Mouse (Mus musculus): ENCODE measurements around the gene Rgn. TPM values are rescaled to one million over a fixed set of nuclear protein-coding genes. Genes with fewer than 3 reads are reported as not detected.

Gene Rgn
- total RNA-seq, 1 experiment: not detected

- in situ Hi-C loops (cut with MboI; ENCODE audit: low sequenced_read_pairs in 2 of 2, unreplicated experiment in 2 of 2): no loop called here
- no peak overlapping the region for H3K9ac ChIP-seq (ENCODE audit: insufficient read depth, low read depth, low read length, poor library complexity, severe bottlenecking)
- H3K36me3 ChIP-seq (ENCODE audit: control insufficient read depth, insufficient read depth, low read length, poor library complexity, severe bottlenecking): no peaks in the 10 kb centered on the region
- no peaks in the 10 kb centered on the region for H3K4me1 ChIP-seq (ENCODE audit: control insufficient read depth in 2 of 2, insufficient read depth in 2 of 2, low read length in 2 of 2, poor library complexity in 1 of 2)
- DNase-seq (ENCODE audit: low read depth, low spot score): no peak
- no peak overlapping the region for H3K27ac ChIP-seq (ENCODE audit: insufficient read depth, low read depth, low read length, poor library complexity, severe bottlenecking)
- no peak overlapping the region for H3K4me3 ChIP-seq (ENCODE audit: insufficient read depth in 1 of 2, low read depth in 1 of 2, low read length in 2 of 2, poor library complexity in 1 of 2, severe bottlenecking in 1 of 2)
- TF ChIP-seq CHD2 (IDR thresholded peaks at IDR 0.05; ENCODE audit: low read depth, low read length) (no peak), ZC3H11A (IDR thresholded peaks at IDR 0.05; ENCODE audit: borderline replicate concordance, low read depth, low read length) (no peak), HCFC1 (IDR thresholded peaks at IDR 0.05; ENCODE audit: borderline replicate concordance, insufficient read depth, low read length) (no peak), MAFK (IDR thresholded peaks at IDR 0.05; ENCODE audit: insufficient read depth, low read depth, low read length) (no peak), ZNF384 (IDR thresholded peaks at IDR 0.05; ENCODE audit: low read depth, low read length) (no peak)
- no peaks in the 10 kb centered on the region for H3K9me3 ChIP-seq (ENCODE audit: control insufficient read depth, insufficient read depth, low read depth, low read length)
Measured at GRCm38 (mm10) chrX:20552199-20552598, 2.6 kb downstream of the Rgn start.

DNA sequence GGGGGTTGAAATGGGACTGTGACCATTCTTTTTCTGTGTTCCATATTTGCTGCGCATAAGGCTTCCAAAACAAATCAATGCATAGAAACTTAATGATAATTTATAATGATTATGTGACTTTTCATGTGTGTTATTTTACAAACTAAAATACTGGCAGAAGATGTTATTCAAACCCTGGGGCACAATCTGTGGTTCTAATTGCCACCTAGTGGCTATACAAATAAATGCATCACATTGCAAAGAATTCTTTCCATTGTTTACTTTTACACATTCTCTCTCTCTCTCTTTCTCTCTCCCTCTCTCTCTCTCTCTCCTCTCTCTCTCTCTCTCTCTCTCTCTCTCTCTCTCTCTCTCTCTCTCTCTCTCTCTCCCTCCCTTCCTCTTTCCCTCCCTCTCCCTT, 12.3 kb downstream of the Rgn start:
- no peak overlapping the region for H3K27ac ChIP-seq (ENCODE audit: insufficient read depth, low read depth, low read length, poor library complexity, severe bottlenecking)
- H3K4me3 ChIP-seq (ENCODE audit: insufficient read depth in 1 of 2, low read depth in 1 of 2, low read length in 2 of 2, poor library complexity in 1 of 2, severe bottlenecking in 1 of 2): no peak overlapping the region
- TF ChIP-seq ZC3H11A (IDR thresholded peaks at IDR 0.05; ENCODE audit: borderline replicate concordance, low read depth, low read length): no peak
- TF ChIP-seq CHD2 (IDR thresholded peaks at IDR 0.05; ENCODE audit: low read depth, low read length): no peak
- no peak for TF ChIP-seq MAFK (IDR thresholded peaks at IDR 0.05; ENCODE audit: insufficient read depth, low read depth, low read length)
- TF ChIP-seq ZNF384 (IDR thresholded peaks at IDR 0.05; ENCODE audit: low read depth, low read length): no peak
- TF ChIP-seq HCFC1 (IDR thresholded peaks at IDR 0.05; ENCODE audit: borderline replicate concordance, insufficient read depth, low read length): no peak
- no peak for DNase-seq (ENCODE audit: low read depth, low spot score)
- no peaks in the 10 kb centered on the region for H3K9me3 ChIP-seq (ENCODE audit: control insufficient read depth, insufficient read depth, low read depth, low read length)
- no peaks in the 10 kb centered on the region for H3K36me3 ChIP-seq (ENCODE audit: control insufficient read depth, insufficient read depth, low read length, poor library complexity, severe bottlenecking)
- H3K4me1 ChIP-seq (ENCODE audit: control insufficient read depth in 2 of 2, insufficient read depth in 2 of 2, low read length in 2 of 2, poor library complexity in 1 of 2): no peaks in the 10 kb centered on the region
- no peak overlapping the region for H3K9ac ChIP-seq (ENCODE audit: insufficient read depth, low read depth, low read length, poor library complexity, severe bottlenecking)
- in situ Hi-C loops (cut with MboI; ENCODE audit: low sequenced_read_pairs in 2 of 2, unreplicated experiment in 2 of 2): no loop called here

DNA sequence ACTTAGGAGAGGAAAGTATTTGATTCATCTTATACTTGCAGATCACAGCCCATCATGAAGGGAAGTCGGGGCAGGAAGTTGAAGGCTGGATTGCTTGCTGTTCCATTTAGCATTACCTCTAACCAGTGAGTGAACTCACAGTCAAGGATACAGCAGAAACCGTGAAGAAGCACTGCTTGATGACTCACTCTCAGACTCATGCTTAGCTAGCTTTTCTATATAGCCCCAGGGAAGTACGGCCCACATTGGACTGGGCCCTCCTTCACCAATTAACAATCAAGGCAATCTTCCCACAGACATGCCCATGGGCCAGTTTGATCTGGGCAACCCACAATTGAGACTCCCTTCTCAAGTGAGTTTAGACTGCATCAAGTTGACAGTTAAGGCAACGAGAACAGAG, 14.4 kb downstream of the Rgn start:
- Histone ChIP-seq H3K27ac (ENCODE audit: insufficient read depth, low read depth, low read length, poor library complexity, severe bottlenecking) (no peak overlapping the region), H3K36me3 (ENCODE audit: control insufficient read depth, insufficient read depth, low read length, poor library complexity, severe bottlenecking) (no peaks in the 10 kb centered on the region), H3K9ac (ENCODE audit: insufficient read depth, low read depth, low read length, poor library complexity, severe bottlenecking) (no peak overlapping the region), H3K4me3 (ENCODE audit: insufficient read depth in 1 of 2, low read depth in 1 of 2, low read length in 2 of 2, poor library complexity in 1 of 2, severe bottlenecking in 1 of 2) (no peak overlapping the region), H3K9me3 (ENCODE audit: control insufficient read depth, insufficient read depth, low read depth, low read length) (no peaks in the 10 kb centered on the region), H3K4me1 (ENCODE audit: control insufficient read depth in 2 of 2, insufficient read depth in 2 of 2, low read length in 2 of 2, poor library complexity in 1 of 2) (no peaks in the 10 kb centered on the region)
- in situ Hi-C loops (cut with MboI; ENCODE audit: low sequenced_read_pairs in 2 of 2, unreplicated experiment in 2 of 2): no loop called here
- TF ChIP-seq MAFK (IDR thresholded peaks at IDR 0.05; ENCODE audit: insufficient read depth, low read depth, low read length) (no peak), HCFC1 (IDR thresholded peaks at IDR 0.05; ENCODE audit: borderline replicate concordance, insufficient read depth, low read length) (no peak), ZNF384 (IDR thresholded peaks at IDR 0.05; ENCODE audit: low read depth, low read length) (no peak), ZC3H11A (IDR thresholded peaks at IDR 0.05; ENCODE audit: borderline replicate concordance, low read depth, low read length) (no peak), CHD2 (IDR thresholded peaks at IDR 0.05; ENCODE audit: low read depth, low read length) (no peak)
- no peak for DNase-seq (ENCODE audit: low read depth, low spot score)

DNA sequence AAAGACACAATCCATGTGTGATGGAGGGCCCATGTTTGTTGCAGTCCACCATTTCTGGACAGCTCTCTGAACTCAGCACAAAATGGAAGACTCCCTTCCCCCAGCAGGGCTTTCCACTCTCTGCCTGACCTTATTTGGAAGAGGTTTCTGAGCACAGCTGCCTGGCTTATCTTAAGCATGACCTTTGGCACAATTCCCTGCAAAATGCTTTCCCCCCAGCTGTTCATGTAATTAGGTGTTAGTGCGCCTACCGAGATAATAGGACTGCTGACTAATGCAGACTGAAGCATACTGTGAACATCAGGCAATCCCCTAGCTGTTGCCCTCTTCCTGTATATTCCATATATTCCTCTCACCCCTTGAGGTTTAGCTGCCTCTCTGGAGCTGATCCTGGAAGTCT, 21.4 kb downstream of the Rgn start:
- no peak for TF ChIP-seq MAFK (IDR thresholded peaks at IDR 0.05; ENCODE audit: insufficient read depth, low read depth, low read length)
- TF ChIP-seq CHD2 (IDR thresholded peaks at IDR 0.05; ENCODE audit: low read depth, low read length): no peak
- TF ChIP-seq ZC3H11A (IDR thresholded peaks at IDR 0.05; ENCODE audit: borderline replicate concordance, low read depth, low read length): no peak
- no peak for TF ChIP-seq ZNF384 (IDR thresholded peaks at IDR 0.05; ENCODE audit: low read depth, low read length)
- TF ChIP-seq HCFC1 (IDR thresholded peaks at IDR 0.05; ENCODE audit: borderline replicate concordance, insufficient read depth, low read length): no peak
- no peak for DNase-seq (ENCODE audit: low read depth, low spot score)
- no peak overlapping the region for H3K9ac ChIP-seq (ENCODE audit: insufficient read depth, low read depth, low read length, poor library complexity, severe bottlenecking)
- no peak overlapping the region for H3K4me3 ChIP-seq (ENCODE audit: insufficient read depth in 1 of 2, low read depth in 1 of 2, low read length in 2 of 2, poor library complexity in 1 of 2, severe bottlenecking in 1 of 2)
- no peaks in the 10 kb centered on the region for H3K4me1 ChIP-seq (ENCODE audit: control insufficient read depth in 2 of 2, insufficient read depth in 2 of 2, low read length in 2 of 2, poor library complexity in 1 of 2)
- no peak overlapping the region for H3K27ac ChIP-seq (ENCODE audit: insufficient read depth, low read depth, low read length, poor library complexity, severe bottlenecking)
- no peaks in the 10 kb centered on the region for H3K9me3 ChIP-seq (ENCODE audit: control insufficient read depth, insufficient read depth, low read depth, low read length)
- in situ Hi-C loops (cut with MboI; ENCODE audit: low sequenced_read_pairs in 2 of 2, unreplicated experiment in 2 of 2): no loop called here
- H3K36me3 ChIP-seq (ENCODE audit: control insufficient read depth, insufficient read depth, low read length, poor library complexity, severe bottlenecking): no peaks in the 10 kb centered on the region

DNA sequence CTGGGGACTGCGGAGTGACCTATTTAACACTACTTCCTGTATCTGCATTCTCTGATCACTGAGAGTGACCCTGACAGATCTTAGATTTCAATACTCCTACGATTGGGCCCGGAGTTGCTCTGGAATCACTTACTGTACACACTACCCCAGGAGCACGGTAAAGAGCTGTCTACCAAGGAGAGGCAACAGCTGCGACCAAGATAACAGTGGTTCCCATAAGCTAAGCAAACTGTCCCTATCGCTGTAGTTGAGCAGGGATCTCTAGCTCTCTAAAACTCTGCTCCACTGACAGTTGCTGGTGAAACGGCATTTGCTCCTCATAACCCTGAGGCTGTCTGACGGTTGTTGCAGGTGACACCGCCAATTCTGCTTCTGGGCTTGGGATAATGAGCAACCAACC, 23.1 kb downstream of the Rgn start:
- Histone ChIP-seq H3K9ac (ENCODE audit: insufficient read depth, low read depth, low read length, poor library complexity, severe bottlenecking) (no peak overlapping the region), H3K4me1 (ENCODE audit: control insufficient read depth in 2 of 2, insufficient read depth in 2 of 2, low read length in 2 of 2, poor library complexity in 1 of 2) (no peaks in the 10 kb centered on the region), H3K4me3 (ENCODE audit: insufficient read depth in 1 of 2, low read depth in 1 of 2, low read length in 2 of 2, poor library complexity in 1 of 2, severe bottlenecking in 1 of 2) (no peak overlapping the region), H3K36me3 (ENCODE audit: control insufficient read depth, insufficient read depth, low read length, poor library complexity, severe bottlenecking) (no peaks in the 10 kb centered on the region), H3K27ac (ENCODE audit: insufficient read depth, low read depth, low read length, poor library complexity, severe bottlenecking) (no peak overlapping the region), H3K9me3 (ENCODE audit: control insufficient read depth, insufficient read depth, low read depth, low read length) (no peaks in the 10 kb centered on the region)
- TF ChIP-seq HCFC1 (IDR thresholded peaks at IDR 0.05; ENCODE audit: borderline replicate concordance, insufficient read depth, low read length): no peak
- no peak for TF ChIP-seq CHD2 (IDR thresholded peaks at IDR 0.05; ENCODE audit: low read depth, low read length)
- no peak for TF ChIP-seq ZC3H11A (IDR thresholded peaks at IDR 0.05; ENCODE audit: borderline replicate concordance, low read depth, low read length)
- no peak for TF ChIP-seq ZNF384 (IDR thresholded peaks at IDR 0.05; ENCODE audit: low read depth, low read length)
- TF ChIP-seq MAFK (IDR thresholded peaks at IDR 0.05; ENCODE audit: insufficient read depth, low read depth, low read length): no peak
- in situ Hi-C loops (cut with MboI; ENCODE audit: low sequenced_read_pairs in 2 of 2, unreplicated experiment in 2 of 2): no loop called here
- DNase-seq (ENCODE audit: low read depth, low spot score): no peak
